Mouse (Mus musculus) left cerebral cortex, postnatal 14 days (tissue): ENCODE results near the gene Myh7. TPM values are rescaled to one million over a fixed set of nuclear protein-coding genes. Genes with fewer than 3 reads are reported as not detected.
"Not testable (repeated sequence)": the region's sequence is repeated elsewhere in the genome, so short reads cannot be mapped to it uniquely, and the experiment has no call there.

Experiments
- DNase-seq, 2 experiments: peaks; one replicate each; pipeline ENCODE4 v3.0.0; 2021 to 2022; ENCODE audit warnings: low spot score in 2 of 2, mixed read lengths in 1 of 2
- intact Hi-C: fragments of 180-260 bp; cut with DNase I; formaldehyde crosslinking; loops from one replicate; pipeline ENCODE4 v1.15.1; 2025
- total RNA-seq, 2 experiments: library from RNA; stranded (reverse); gene quantifications; 2 replicates each; pipeline ENCODE4 v1.2.3; 2021

The Myh7 gene
- total RNA-seq, 2 experiments from 2014 or later: 5.6 to 7.8 TPM

- DNase-seq: no peak
- intact Hi-C loops: no loop called here
These were observed 12.1 kb upstream of the Myh7 start for GRCm38 (mm10) chr14:55006541-55006940.

GRCm38 (mm10) chr14:55005967-55006366 lies 11.5 kb upstream of the Myh7 start:
- intact Hi-C loops: no loop called here
- DNase-seq: no peak

- intact Hi-C loops: no loop called here
- no peak for DNase-seq
These were observed 11.1 kb upstream of the Myh7 start for GRCm38 (mm10) chr14:55005506-55005905.

GRCm38 (mm10) chr14:55003878-55004855 lies 9.7 kb upstream of the Myh7 start:
- intact Hi-C loops: no loop called here
- DNase-seq: no peak

- DNase-seq: no peak
- intact Hi-C loops: no loop called here
These were observed 8.3 kb upstream of the Myh7 start for GRCm38 (mm10) chr14:55002687-55003120.

GRCm38 (mm10) chr14:55001938-55002686 lies 7.7 kb upstream of the Myh7 start:
- DNase-seq: no peak
- intact Hi-C loops: no loop called here

- no peak for DNase-seq
- intact Hi-C loops: no loop called here
These were observed 7.0 kb upstream of the Myh7 start for GRCm38 (mm10) chr14:55001446-55001845.

- intact Hi-C loops: no loop called here
These were observed 6.4 kb upstream of the Myh7 start for GRCm38 (mm10) chr14:55000814-55001213.

GRCm38 (mm10) chr14:54999868-55000267 lies 5.4 kb upstream of the Myh7 start:
- DNase-seq, intact Hi-C loops: not testable (repeated sequence)

More at GRCm38 (mm10) chr14:55000814-55001213, 6.4 kb upstream of the Myh7 start:
- no peak for DNase-seq

- intact Hi-C loops: no loop called here
- no peak for DNase-seq
These were observed 4.3 kb upstream of the Myh7 start for GRCm38 (mm10) chr14:54998680-54999079.

- intact Hi-C loops: no loop called here
- DNase-seq: no peak
These were observed 2.9 kb upstream of the Myh7 start for GRCm38 (mm10) chr14:54997297-54997696.

- intact Hi-C loops: no loop called here
- no peak for DNase-seq
These were observed 2.4 kb upstream of the Myh7 start for GRCm38 (mm10) chr14:54996793-54997192.

GRCm38 (mm10) chr14:54995457-54996138 lies 1.2 kb upstream of the Myh7 start:
- DNase-seq: peak; percentile 55 to 68
- intact Hi-C loops: no loop called here

- intact Hi-C loops: loop anchor here (5.0 kb wide), 1 partner anchor 43 kb away; no protein-coding TSS in a partner anchor
- DNase-seq: no peak
These were observed 402 bp upstream of the Myh7 start for GRCm38 (mm10) chr14:54994869-54995186.

GRCm38 (mm10) chr14:54993636-54994035 lies 790 bp downstream of the Myh7 start:
- no peak for DNase-seq
- intact Hi-C loops: loop anchor here (5.0 kb wide), 1 partner anchor 41 kb away; no protein-coding TSS in a partner anchor

GRCm38 (mm10) chr14:54992196-54992595 lies 2.2 kb downstream of the Myh7 start:
- no peak for DNase-seq
- intact Hi-C loops: loop anchor here (5.0 kb wide), 1 partner anchor 40 kb away; no protein-coding TSS in a partner anchor

- DNase-seq: no peak
- intact Hi-C loops: loop anchor here (5.0 kb wide), 1 partner anchor 38 kb away; no protein-coding TSS in a partner anchor
These were observed 4.5 kb downstream of the Myh7 start for GRCm38 (mm10) chr14:54989886-54990441.

GRCm38 (mm10) chr14:54988882-54989281 lies 5.5 kb downstream of the Myh7 start:
- DNase-seq: no peak
- intact Hi-C loops: no loop called here

GRCm38 (mm10) chr14:54988350-54988874 lies 6.0 kb downstream of the Myh7 start:
- DNase-seq, intact Hi-C loops: not testable (repeated sequence)
